Mouse (Mus musculus): ENCODE results near the gene Amy2a4.
"Not testable (repeated sequence)": the region's sequence is repeated elsewhere in the genome, so short reads cannot be mapped to it uniquely, and the experiment has no call there.

Amy2a4 gene

DNA sequence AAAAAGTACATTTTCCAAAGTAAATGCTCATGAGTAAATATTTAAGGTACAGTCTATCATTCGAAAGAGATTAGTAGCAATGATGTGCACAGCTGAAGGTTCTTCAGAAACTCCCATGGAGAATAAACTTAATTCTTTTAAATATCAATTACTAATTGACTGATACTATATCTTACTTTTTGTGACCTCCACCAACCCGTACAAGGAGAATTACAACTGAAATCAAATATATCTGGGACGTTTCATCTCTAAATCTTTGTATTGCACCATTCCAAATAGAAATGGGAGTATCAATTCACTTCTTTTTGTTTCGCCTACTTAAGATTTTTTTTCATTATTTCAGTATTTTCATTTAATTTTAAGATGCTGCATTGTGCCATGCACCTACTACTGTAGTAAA is at the start of gene Amy2a4:
Amy2a4 (minus strand) TSS at position 101 of the 400 bp plus-strand sequence.
- DNase-seq (ENCODE audit: extremely low spot score): not testable (repeated sequence)

- not testable (repeated sequence) for DNase-seq (ENCODE audit: extremely low spot score)
Measured at GRCm38 (mm10) chr3:113323952-113324351, 32.7 kb upstream of the Amy2a4 start, which contains the start of gene Amy2a3. Amy2a3 (minus strand) TSS chr3:113324052.

DNA sequence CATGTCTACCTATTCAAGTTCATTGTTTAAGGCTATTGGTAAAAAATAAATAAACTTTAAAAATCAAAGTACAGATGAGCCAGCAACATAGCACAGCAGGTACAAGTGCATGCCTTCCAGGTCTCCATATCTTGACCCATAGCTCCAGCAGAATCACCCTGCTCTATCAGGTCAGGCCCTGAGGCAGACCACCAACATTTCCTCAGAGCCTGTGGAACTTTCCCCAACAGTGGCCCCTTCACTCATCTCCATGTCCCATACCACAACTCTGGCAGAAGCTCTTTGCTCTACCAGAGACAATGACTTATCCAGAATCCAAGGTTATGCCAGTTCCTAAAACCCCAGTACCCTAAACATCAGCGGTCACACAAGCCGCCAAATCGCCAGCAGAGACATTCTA is 21.7 kb upstream of the Amy2a4 start:
- not testable (repeated sequence) for DNase-seq (ENCODE audit: extremely low spot score)

- DNase-seq (ENCODE audit: extremely low spot score): not testable (repeated sequence)
Measured at GRCm38 (mm10) chr3:113280285-113280684, 11.0 kb downstream of the Amy2a4 start.

GRCm38 (mm10) chr3:113279586-113279985 is 11.7 kb downstream of the Amy2a4 start:
- not testable (repeated sequence) for DNase-seq (ENCODE audit: extremely low spot score)

- not testable (repeated sequence) for DNase-seq (ENCODE audit: extremely low spot score)
Measured at GRCm38 (mm10) chr3:113258737-113259136, 32.5 kb downstream of the Amy2a4 start, which contains the start of gene Amy2a5. Amy2a5 (minus strand) TSS chr3:113258837.
